Comparison of ENCODE assay signal across 25 mouse cellular contexts in the genomic region with DNA sequence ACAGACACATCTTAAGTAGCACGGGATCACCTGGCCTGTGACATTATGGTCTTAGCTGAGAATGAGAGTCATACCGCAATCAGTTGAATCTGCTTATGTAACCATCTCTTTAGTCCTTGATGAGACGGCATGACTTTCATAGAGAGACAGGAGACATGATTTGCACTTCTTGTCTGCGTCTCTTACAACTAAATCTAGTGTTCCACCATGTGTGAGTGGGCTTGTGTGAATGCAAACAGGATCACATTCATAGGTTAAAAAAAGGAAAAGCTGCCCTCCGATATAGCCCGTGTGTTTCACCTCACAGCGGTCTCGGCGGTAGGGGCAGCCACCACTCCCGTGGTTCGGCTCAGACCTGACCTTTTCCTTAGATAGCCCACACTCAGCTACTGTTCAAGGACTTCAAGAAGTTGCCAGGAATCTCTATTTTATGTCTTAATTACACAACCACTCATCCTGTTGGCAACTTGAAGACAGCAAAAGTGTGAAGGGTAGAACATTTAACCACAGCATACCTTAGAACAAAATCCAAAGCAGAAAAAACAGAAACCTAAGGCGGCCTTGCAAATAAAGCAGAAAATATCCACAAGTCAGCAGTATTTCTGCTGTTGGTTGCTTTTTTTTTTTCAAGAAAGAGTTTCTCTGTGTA. TPM values are rescaled to one million over a fixed set of nuclear protein-coding genes. Genes with fewer than 3 reads are reported as not detected.
DNase-seq lines count a peak whose midpoint lies in the region; ATAC-seq and TF ChIP-seq lines count a peak whose summit lies in the region.
"Had no signal": no experiment of that assay in that cellular context is flagged by ENCODE, and none has a peak within 500 bp of the region (broad histone marks: within the 10 kb centered on the region; RNA-seq: fewer than 3 reads in every experiment).

No protein-coding gene starts in this region.

- no peak for ATAC-seq in inflammation-experienced regulatory T-cells, adult 6 months
- ATAC-seq: forebrain, embryonic 15.5 days; intestine, embryonic 15.5 days; liver, postnatal 0 days had no signal

- DNase-seq in frontal cortex, adult 2 months (ENCODE audit: extremely low spot score in 1 of 2, low spot score in 1 of 2) = peak; percentile 60 to 63
- DNase-seq in frontal cortex, postnatal 10 days (ENCODE audit: low spot score in 2 of 2) = no peak
- DNase-seq in left cerebral cortex, adult 2 months (ENCODE audit: extremely low spot score in 1 of 2, low spot score in 2 of 2) = no peak
- DNase-seq in left cerebral cortex, postnatal 14 days (ENCODE audit: low spot score in 2 of 2) = no peak
- DNase-seq in right cerebral cortex, adult 2 months (ENCODE audit: low spot score in 2 of 2) = peak; percentile 46 to 54
- no peak for DNase-seq in right cerebral cortex, postnatal 10 days (ENCODE audit: low spot score in 2 of 2)
- DNase-seq in embryo, embryonic 10.5 days (ENCODE audit: low spot score) = no peak
- DNase-seq: adrenal gland, postnatal 10 days; cerebellum, adult 9-10 months; gastrocnemius, adult 2 months; kidney, postnatal 4 days; layer of hippocampus, adult 9-11 months; liver; liver, postnatal 0 days; lung, postnatal 14 days; midbrain, embryonic 14.5 days had no signal

- no peak overlapping the region for H3K4me3 ChIP-seq in left cerebral cortex, adult 2 months
- H3K4me3 ChIP-seq: embryonic facial prominence, embryonic 10.5 days; forebrain, embryonic 15.5 days; gastrocnemius, adult 2 months; heart, embryonic 10.5 days; hindbrain, embryonic 15.5 days; intestine, embryonic 15.5 days; limb, embryonic 10.5 days; megakaryocyte, embryonic 14.5 days; neural tube, embryonic 12.5 days had no signal

- intact Hi-C loops in left cerebral cortex, adult 2 months (cut with DNase I) = loop anchor here (2.0 kb wide), 1 partner anchor 17 kb away; no protein-coding TSS in a partner anchor
- intact Hi-C loops in left cerebral cortex, postnatal 14 days (cut with DNase I) = loop anchor here (5.0 kb wide), 1 partner anchor 46 kb away; no protein-coding TSS in a partner anchor

- H3K27ac ChIP-seq in left cerebral cortex, adult 2 months = peak overlapping the region; percentile 74
- H3K27ac ChIP-seq: embryonic facial prominence, embryonic 10.5 days; forebrain, embryonic 15.5 days; gastrocnemius, adult 2 months; heart, embryonic 10.5 days; hindbrain, embryonic 15.5 days; intestine, embryonic 15.5 days; limb, embryonic 10.5 days; neural tube, embryonic 12.5 days had no signal

- TF ChIP-seq CTCF in left cerebral cortex, adult 2 months (IDR thresholded peaks at IDR 0.05) = no peak

RNA-seq across cellular contexts. Expression of gene Slc22a23, which starts 49.1 kb away (rescaled TPM):
- 41.0 and 44.9 TPM in 2 replicates for polyA plus RNA-seq in frontal cortex, adult 2 months (2012; rRNA removed)
- total RNA-seq in left cerebral cortex, adult 2 months (2021) = 10 to 100 TPM; 52.4 to 55.5 TPM
- 10 to 100 TPM; 66.2 to 70.6 TPM for total RNA-seq in left cerebral cortex, postnatal 14 days (2021)
- under 1 TPM; 0.25 to 0.51 (median 0.35) TPM for polyA plus RNA-seq in inflammation-experienced regulatory T-cells, adult 6 months (2017; shearing (Covaris generic))

Comparison
In these comparisons a context has a peak if more than half of its experiments do, and no peak if none do; other contexts are left out.
1. DNase-seq: peak in frontal cortex, adult 2 months (2 of 2) and right cerebral cortex, adult 2 months (2 of 2); none in frontal cortex, postnatal 10 days (0 of 2), left cerebral cortex, adult 2 months (0 of 2), left cerebral cortex, postnatal 14 days (0 of 2), right cerebral cortex, postnatal 10 days (0 of 2) and embryo, embryonic 10.5 days (single experiment).